Mouse (Mus musculus): ENCODE results near the gene Snx14. TPM values are rescaled to one million over a fixed set of nuclear protein-coding genes. Genes with fewer than 3 reads are reported as not detected.

Snx14 gene
- polyA plus RNA-seq, 1 experiment from 2014 or later, result 17.4 TPM

GRCm38 (mm10) chr9:88377483-88377882 is 61.3 kb downstream of the Snx14 start:
- Histone ChIP-seq H3K27ac (no peak overlapping the region), H3K36me3 (peaks cover 29% of the 10 kb centered on the region), H3K27me3 (ENCODE audit: insufficient read depth, poor library complexity, severe bottlenecking) (no peaks in the 10 kb centered on the region), H3K9me3 (no peaks in the 10 kb centered on the region), H3K4me3 (no peak overlapping the region), H3K4me1 (replicated peaks) (no peaks in the 10 kb centered on the region)
- WGBS, result 86% methylated on average over 5 of the region's 5 CpGs
- no peak for DNase-seq (ENCODE audit: low spot score)

- DNase-seq (ENCODE audit: low spot score), result no peak
- no peaks in the 10 kb centered on the region for H3K9me3 ChIP-seq
- no peak overlapping the region for H3K27ac ChIP-seq
- 82% methylated on average over 2 of the region's 2 CpGs for WGBS
- H3K27me3 ChIP-seq (ENCODE audit: insufficient read depth, poor library complexity, severe bottlenecking), result no peaks in the 10 kb centered on the region
- H3K36me3 ChIP-seq, result peaks cover 7% of the 10 kb centered on the region
- no peaks in the 10 kb centered on the region for H3K4me1 ChIP-seq (replicated peaks)
- no peak overlapping the region for H3K4me3 ChIP-seq
Measured at GRCm38 (mm10) chr9:88373001-88373400, 65.8 kb downstream of the Snx14 start.

- Histone ChIP-seq H3K27me3 (ENCODE audit: insufficient read depth, poor library complexity, severe bottlenecking) (no peaks in the 10 kb centered on the region), H3K4me1 (replicated peaks) (no peaks in the 10 kb centered on the region), H3K9me3 (no peaks in the 10 kb centered on the region), H3K4me3 (no peak overlapping the region), H3K36me3 (peaks cover 3% of the 10 kb centered on the region), H3K27ac (no peak overlapping the region)
- WGBS, result 87% methylated on average over 2 of the region's 2 CpGs
- no peak for DNase-seq (ENCODE audit: low spot score)
Measured at GRCm38 (mm10) chr9:88371201-88371600, 67.6 kb downstream of the Snx14 start.

- Histone ChIP-seq H3K9me3 (no peaks in the 10 kb centered on the region), H3K36me3 (peaks cover 1% of the 10 kb centered on the region), H3K27ac (no peak overlapping the region), H3K27me3 (ENCODE audit: insufficient read depth, poor library complexity, severe bottlenecking) (no peaks in the 10 kb centered on the region), H3K4me3 (no peak overlapping the region), H3K4me1 (replicated peaks) (no peaks in the 10 kb centered on the region)
- no peak for DNase-seq (ENCODE audit: low spot score)
- WGBS, result 96% methylated on average over 2 of the region's 2 CpGs
Measured at GRCm38 (mm10) chr9:88369666-88370065, 69.1 kb downstream of the Snx14 start.

DNA sequence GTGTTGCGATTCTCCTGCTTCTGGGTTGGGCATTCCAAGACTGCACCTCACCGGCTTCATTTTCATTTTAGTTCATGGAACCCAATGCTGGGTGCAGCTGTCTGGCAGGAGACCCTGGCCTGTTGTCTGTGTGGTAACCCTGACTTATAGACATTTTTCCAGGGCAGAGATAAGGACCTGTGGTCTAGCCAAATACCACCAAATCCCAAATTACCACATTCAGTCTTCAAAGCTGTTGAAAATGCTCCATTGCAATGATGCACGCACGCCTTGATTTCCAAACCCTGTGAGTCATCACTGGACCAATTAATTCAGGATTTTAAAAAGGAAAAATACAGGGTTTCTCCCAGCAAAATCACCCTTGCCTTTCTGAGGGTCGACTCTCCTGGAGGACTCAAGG is 70.3 kb downstream of the Snx14 start:
- Histone ChIP-seq H3K27me3 (ENCODE audit: insufficient read depth, poor library complexity, severe bottlenecking) (no peaks in the 10 kb centered on the region), H3K4me1 (replicated peaks) (no peaks in the 10 kb centered on the region), H3K4me3 (no peak overlapping the region), H3K27ac (no peak overlapping the region), H3K36me3 (no peaks in the 10 kb centered on the region), H3K9me3 (no peaks in the 10 kb centered on the region)
- DNase-seq (ENCODE audit: low spot score), result no peak
- 94% methylated on average over 5 of the region's 5 CpGs for WGBS

DNA sequence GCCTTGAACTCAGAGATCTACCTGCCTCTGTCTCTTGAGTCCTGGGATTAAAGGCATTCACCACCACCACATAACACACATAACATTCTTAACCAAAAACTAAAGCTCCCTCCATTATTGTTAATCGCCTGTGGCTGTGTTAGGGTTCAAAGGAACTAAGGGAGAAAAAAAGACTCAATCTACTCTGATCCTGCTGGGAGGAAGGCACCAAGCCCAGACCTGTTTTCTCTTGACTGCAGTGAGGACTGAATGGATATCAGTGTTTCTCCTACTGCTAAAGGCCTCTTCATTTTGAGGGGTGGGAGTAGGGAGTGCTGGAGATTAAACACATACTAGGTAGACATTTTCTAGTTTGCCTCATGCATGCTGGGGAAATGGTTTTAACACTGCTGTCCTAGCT is 71.0 kb downstream of the Snx14 start:
- no peaks in the 10 kb centered on the region for H3K27me3 ChIP-seq (ENCODE audit: insufficient read depth, poor library complexity, severe bottlenecking)
- no peak for DNase-seq (ENCODE audit: low spot score)
- 49% methylated on average over 1 of the region's 1 CpGs for WGBS
- H3K27ac ChIP-seq, result no peak overlapping the region
- no peaks in the 10 kb centered on the region for H3K4me1 ChIP-seq (replicated peaks)
- H3K4me3 ChIP-seq, result no peak overlapping the region
- no peaks in the 10 kb centered on the region for H3K36me3 ChIP-seq
- H3K9me3 ChIP-seq, result no peaks in the 10 kb centered on the region

GRCm38 (mm10) chr9:88367322-88367721 is 71.4 kb downstream of the Snx14 start:
- 68% methylated on average over 5 of the region's 5 CpGs for WGBS
- Histone ChIP-seq H3K27ac (no peak overlapping the region), H3K36me3 (no peaks in the 10 kb centered on the region), H3K27me3 (ENCODE audit: insufficient read depth, poor library complexity, severe bottlenecking) (no peaks in the 10 kb centered on the region), H3K4me1 (replicated peaks) (peaks cover 3% of the 10 kb centered on the region; the same call in 1 of the 2 replicates), H3K4me3 (no peak overlapping the region), H3K9me3 (no peaks in the 10 kb centered on the region)
- DNase-seq (ENCODE audit: low spot score), result no peak

DNA sequence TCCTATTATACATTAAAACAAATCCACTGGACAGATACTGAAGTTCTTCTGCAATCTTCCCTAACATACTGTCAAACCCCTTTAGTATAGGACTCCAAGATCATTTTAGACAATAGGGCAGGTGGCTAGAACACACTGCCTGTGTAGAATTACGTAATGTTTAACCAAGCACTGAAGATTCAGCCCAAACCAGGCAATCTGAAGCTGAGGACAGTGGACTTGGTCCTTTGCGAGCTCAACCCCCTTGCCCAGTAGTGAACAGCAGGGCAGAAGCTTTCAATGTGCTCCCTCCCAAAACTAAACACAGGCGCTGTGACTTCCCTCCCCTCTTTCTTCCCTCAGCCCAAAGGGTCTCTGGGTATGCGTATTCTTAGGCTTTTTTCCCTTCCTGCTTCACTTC is 71.9 kb downstream of the Snx14 start:
- no peak for DNase-seq (ENCODE audit: low spot score)
- Histone ChIP-seq H3K36me3 (no peaks in the 10 kb centered on the region), H3K4me1 (replicated peaks) (peaks cover 8% of the 10 kb centered on the region; the same call in 1 of the 2 replicates), H3K9me3 (no peaks in the 10 kb centered on the region), H3K4me3 (no peak overlapping the region), H3K27ac (no peak overlapping the region), H3K27me3 (ENCODE audit: insufficient read depth, poor library complexity, severe bottlenecking) (no peaks in the 10 kb centered on the region)
- WGBS, result 86% methylated on average over 4 of the region's 4 CpGs

GRCm38 (mm10) chr9:88366308-88366707 is 72.5 kb downstream of the Snx14 start:
- H3K4me3 ChIP-seq, result no peak overlapping the region
- no peaks in the 10 kb centered on the region for H3K27me3 ChIP-seq (ENCODE audit: insufficient read depth, poor library complexity, severe bottlenecking)
- H3K27ac ChIP-seq, result no peak overlapping the region
- 79% methylated on average over 4 of the region's 4 CpGs for WGBS
- no peaks in the 10 kb centered on the region for H3K36me3 ChIP-seq
- no peak for DNase-seq (ENCODE audit: low spot score)
- H3K4me1 ChIP-seq (replicated peaks), result peaks cover 8% of the 10 kb centered on the region; the same call in 1 of the 2 replicates
- H3K9me3 ChIP-seq, result no peaks in the 10 kb centered on the region

GRCm38 (mm10) chr9:88363102-88363501 is 75.7 kb downstream of the Snx14 start:
- H3K27ac ChIP-seq, result no peak overlapping the region
- H3K4me1 ChIP-seq (replicated peaks), result peaks cover 12% of the 10 kb centered on the region; the same call in 1 of the 2 replicates
- H3K27me3 ChIP-seq (ENCODE audit: insufficient read depth, poor library complexity, severe bottlenecking), result no peaks in the 10 kb centered on the region
- no peaks in the 10 kb centered on the region for H3K9me3 ChIP-seq
- no peak overlapping the region for H3K4me3 ChIP-seq
- no peaks in the 10 kb centered on the region for H3K36me3 ChIP-seq
- WGBS, result 93% methylated on average over 3 of the region's 3 CpGs
- no peak for DNase-seq (ENCODE audit: low spot score)

GRCm38 (mm10) chr9:88362055-88362850 is 76.5 kb downstream of the Snx14 start:
- Histone ChIP-seq H3K27me3 (ENCODE audit: insufficient read depth, poor library complexity, severe bottlenecking) (no peaks in the 10 kb centered on the region), H3K4me3 (no peak overlapping the region), H3K36me3 (no peaks in the 10 kb centered on the region), H3K4me1 (replicated peaks) (peaks cover 12% of the 10 kb centered on the region; the same call in 1 of the 2 replicates), H3K27ac (no peak overlapping the region), H3K9me3 (no peaks in the 10 kb centered on the region)
- WGBS, result 41% methylated on average over 5 of the region's 5 CpGs
- DNase-seq (ENCODE audit: low spot score), result no peak

DNA sequence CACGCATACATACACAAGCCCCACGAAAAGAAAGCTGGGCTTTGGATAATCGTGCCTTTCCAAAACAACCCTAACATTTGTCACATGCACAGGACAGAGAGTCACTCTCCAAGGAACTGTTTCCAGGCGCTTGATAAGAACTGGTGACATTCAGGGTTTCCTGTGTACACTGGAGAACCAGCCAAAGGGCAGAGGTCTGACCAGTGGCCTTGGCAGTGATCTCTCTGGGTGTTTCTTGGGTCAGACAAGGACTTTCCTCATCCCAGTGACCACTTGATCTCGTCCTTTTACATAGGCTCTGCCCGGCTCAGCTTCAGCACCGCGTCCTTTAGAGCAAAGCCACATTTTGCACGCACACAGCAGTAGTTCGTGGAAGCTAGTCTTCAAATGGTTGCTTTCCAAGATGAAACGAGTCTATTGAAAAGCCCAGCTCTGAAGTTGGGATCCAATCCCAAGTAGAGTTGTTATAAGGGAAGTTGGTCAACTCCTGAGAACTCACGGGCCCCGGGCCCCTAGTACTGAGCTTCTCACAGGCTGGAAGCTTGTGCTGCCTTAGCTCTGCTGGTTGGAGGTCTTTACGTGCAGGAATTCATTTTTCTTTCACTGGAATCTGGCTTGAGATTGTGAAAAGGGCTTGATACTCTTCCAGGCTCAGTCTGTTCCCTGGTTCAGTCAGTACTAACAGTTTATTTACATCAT is 77.4 kb downstream of the Snx14 start:
- Histone ChIP-seq H3K27me3 (ENCODE audit: insufficient read depth, poor library complexity, severe bottlenecking) (no peaks in the 10 kb centered on the region), H3K9me3 (no peaks in the 10 kb centered on the region), H3K36me3 (no peaks in the 10 kb centered on the region), H3K4me1 (replicated peaks) (peaks cover 12% of the 10 kb centered on the region; the same call in 1 of the 2 replicates), H3K4me3 (no peak overlapping the region), H3K27ac (no peak overlapping the region)
- no peak for DNase-seq (ENCODE audit: low spot score)
- WGBS, result 80% methylated on average over 14 of the region's 14 CpGs

DNA sequence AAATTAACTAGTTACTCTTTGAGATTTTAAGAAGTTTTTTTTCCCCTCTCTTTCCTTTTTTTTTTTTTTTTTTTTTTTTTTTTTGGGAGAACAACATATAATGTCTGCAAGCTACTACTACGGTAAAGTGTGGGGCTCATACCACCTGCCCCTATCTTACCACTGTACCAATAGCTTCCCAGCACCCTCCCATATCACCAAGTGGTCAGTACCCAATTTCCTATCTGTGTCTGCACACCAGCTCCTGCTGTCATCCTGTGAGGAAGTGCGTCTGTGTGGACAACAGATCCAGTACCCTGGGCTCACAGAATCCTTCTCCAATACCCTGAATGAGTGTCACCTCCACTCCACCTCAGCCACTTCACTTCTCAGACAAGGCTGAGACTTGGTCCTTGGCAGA is 79.6 kb downstream of the Snx14 start:
- peaks cover 12% of the 10 kb centered on the region; the same call in 1 of the 2 replicates for H3K4me1 ChIP-seq (replicated peaks)
- H3K36me3 ChIP-seq, result no peaks in the 10 kb centered on the region
- DNase-seq (ENCODE audit: low spot score), result no peak
- no peak overlapping the region for H3K4me3 ChIP-seq
- H3K27me3 ChIP-seq (ENCODE audit: insufficient read depth, poor library complexity, severe bottlenecking), result no peaks in the 10 kb centered on the region
- H3K27ac ChIP-seq, result no peak overlapping the region
- H3K9me3 ChIP-seq, result no peaks in the 10 kb centered on the region
- 84% methylated on average over 2 of the region's 2 CpGs for WGBS

All from hindbrain, embryonic 10.5 days (tissue).